In the genomic region with DNA sequence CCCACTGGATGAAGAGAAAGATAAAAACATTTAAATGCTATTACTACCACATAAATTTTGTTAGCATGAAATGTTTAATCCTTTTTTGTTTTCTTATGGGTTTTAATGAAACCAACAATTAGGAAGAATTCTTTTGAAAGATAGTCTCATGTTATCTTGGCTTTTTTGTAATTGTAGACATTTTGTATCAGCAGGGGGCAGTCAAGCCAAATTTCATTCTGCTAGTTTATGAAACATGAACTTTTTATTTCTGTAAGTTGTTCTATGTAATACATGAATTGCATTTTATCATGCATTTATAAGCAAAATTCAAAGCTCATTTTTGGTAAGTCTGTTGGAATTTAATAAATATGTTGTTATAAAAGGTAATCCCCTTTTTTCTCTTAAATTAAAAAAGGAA, we compare ENCODE assay signal across 9 mouse cellular contexts. TPM values are rescaled to one million over a fixed set of nuclear protein-coding genes. Genes with fewer than 3 reads are reported as not detected.
DNase-seq lines count a peak whose midpoint lies in the region; ATAC-seq and TF ChIP-seq lines count a peak whose summit lies in the region.
"Had no signal": no experiment of that assay in that cellular context is flagged by ENCODE, and none has a peak within 500 bp of the region (broad histone marks: within the 10 kb centered on the region; RNA-seq: fewer than 3 reads in every experiment).

No protein-coding gene starts in this region.

- no peak overlapping the region for H3K9ac ChIP-seq in heart, postnatal 0 days (replicated peaks; ENCODE audit: low read depth, low read length)
- H3K9ac ChIP-seq in heart, embryonic 12.5 days = no peak overlapping the region
- no peak overlapping the region for H3K9ac ChIP-seq in forebrain, embryonic 15.5 days (replicated peaks)
- H3K9ac ChIP-seq: hindbrain, embryonic 15.5 days had no signal

- no peaks in the 10 kb centered on the region for H3K36me3 ChIP-seq in heart, postnatal 0 days (replicated peaks; ENCODE audit: control insufficient read depth, insufficient read depth, low read length)
- H3K36me3 ChIP-seq in heart, embryonic 12.5 days = no peaks in the 10 kb centered on the region
- H3K36me3 ChIP-seq in splenic B cell, adult 2 months (ENCODE audit: control insufficient read depth, insufficient read depth, low read length, poor library complexity, severe bottlenecking) = no peaks in the 10 kb centered on the region
- H3K36me3 ChIP-seq in forebrain, embryonic 15.5 days = no peaks in the 10 kb centered on the region
- H3K36me3 ChIP-seq: hindbrain, embryonic 15.5 days had no signal

- ATAC-seq in heart, postnatal 0 days (ENCODE audit: insufficient read depth, low read depth) = no peak
- ATAC-seq in heart, embryonic 12.5 days (ENCODE audit: insufficient number of reproducible peaks, low FRiP score) = no peak
- no peak for ATAC-seq in forebrain, embryonic 15.5 days (replicated peaks)

- H3K4me2 ChIP-seq in heart, postnatal 0 days (ENCODE audit: low read depth, low read length) = no peak overlapping the region
- H3K4me2 ChIP-seq in heart, embryonic 12.5 days = no peak overlapping the region
- no peak overlapping the region for H3K4me2 ChIP-seq in forebrain, embryonic 15.5 days (replicated peaks)
- H3K4me2 ChIP-seq: hindbrain, embryonic 15.5 days had no signal

- TF ChIP-seq CTCF in heart, postnatal 0 days (IDR thresholded peaks at IDR 0.05; ENCODE audit: low read depth) = peak; percentile 39

- H3K27ac ChIP-seq in heart, postnatal 0 days (ENCODE audit: low read depth) = no peak overlapping the region
- H3K27ac ChIP-seq in heart, embryonic 12.5 days (ENCODE audit: poor library complexity, severe bottlenecking) = no peak overlapping the region
- H3K27ac ChIP-seq in forebrain, embryonic 15.5 days (replicated peaks) = no peak overlapping the region
- H3K27ac ChIP-seq: hindbrain, embryonic 15.5 days had no signal

- no peak for TF ChIP-seq EP300 in heart, postnatal 0 days (IDR thresholded peaks at IDR 0.05; ENCODE audit: low read depth)

- H3K4me1 ChIP-seq in heart, postnatal 0 days (ENCODE audit: control insufficient read depth, insufficient read depth) = no peaks in the 10 kb centered on the region
- H3K4me1 ChIP-seq in heart, embryonic 12.5 days (replicated peaks) = no peaks in the 10 kb centered on the region
- H3K4me1 ChIP-seq in forebrain, embryonic 15.5 days = no peaks in the 10 kb centered on the region
- H3K4me1 ChIP-seq: hindbrain, embryonic 15.5 days had no signal

- H3K4me3 ChIP-seq in heart, postnatal 0 days (ENCODE audit: low read depth, low read length) = no peak overlapping the region
- H3K4me3 ChIP-seq in heart, embryonic 12.5 days = no peak overlapping the region
- H3K4me3 ChIP-seq in forebrain, embryonic 15.5 days = no peak overlapping the region
- H3K4me3 ChIP-seq: hindbrain, embryonic 15.5 days had no signal

- DNase-seq in heart, postnatal 0 days (ENCODE audit: low spot score) = no peak
- peak; percentile 42 for DNase-seq in right cerebral cortex, postnatal 4 days
- no peak for DNase-seq in right cerebral cortex, postnatal 25 days
- DNase-seq in c-Kit-positive CD71-positive TER-119-positive erythroid progenitor cells, embryonic 14.5 days (ENCODE audit: low spot score) = peak; percentile 64
- peak; percentile 42 for DNase-seq in splenic B cell, adult 2 months (ENCODE audit: low read depth, low spot score)
- DNase-seq in cerebellum, postnatal 36 days = no peak

- no peaks in the 10 kb centered on the region for H3K9me3 ChIP-seq in heart, postnatal 0 days (replicated peaks; ENCODE audit: control insufficient read depth, low read length)
- no peaks in the 10 kb centered on the region for H3K9me3 ChIP-seq in heart, embryonic 12.5 days (replicated peaks)
- H3K9me3 ChIP-seq in forebrain, embryonic 15.5 days = no peaks in the 10 kb centered on the region
- H3K9me3 ChIP-seq: hindbrain, embryonic 15.5 days had no signal

- H3K27me3 ChIP-seq in heart, postnatal 0 days (ENCODE audit: control insufficient read depth, insufficient read depth, low read length) = no peaks in the 10 kb centered on the region
- no peaks in the 10 kb centered on the region for H3K27me3 ChIP-seq in heart, embryonic 12.5 days (replicated peaks)
- no peaks in the 10 kb centered on the region for H3K27me3 ChIP-seq in splenic B cell, adult 2 months (ENCODE audit: control insufficient read depth, insufficient read depth, low read length, poor library complexity, severe bottlenecking)
- H3K27me3 ChIP-seq in forebrain, embryonic 15.5 days = no peaks in the 10 kb centered on the region
- H3K27me3 ChIP-seq: hindbrain, embryonic 15.5 days had no signal

RNA-seq across cellular contexts. Expression of a gene that starts 52.5 kb away (rescaled TPM):
- total RNA-seq in heart, postnatal 0 days (2014; rRNA removed; ENCODE audit: low replicate concordance) = 9.8 and 38.8 TPM in 2 replicates
- 23.6 and 25.4 TPM in 2 replicates for polyA plus RNA-seq in heart, postnatal 0 days (2015; fragmentation: Nextera tagmentation; extraction: Ambion mirVana)
- 10.0 and 12.4 TPM in 2 replicates for polyA plus RNA-seq in heart, embryonic 12.5 days (2016; fragmentation: Nextera tagmentation; extraction: Ambion mirVana)
- 5.1 and 5.9 TPM in 2 replicates for polyA plus RNA-seq in forebrain, embryonic 15.5 days (2015; fragmentation: Nextera tagmentation; extraction: Ambion mirVana)

RNA-seq across cellular contexts. Expression of a gene that starts 52.8 kb away (rescaled TPM):
- 11.1 and 17.0 TPM in 2 replicates for total RNA-seq in heart, postnatal 0 days (2014; rRNA removed; ENCODE audit: low replicate concordance)
- 13.8 and 18.7 TPM in 2 replicates for polyA plus RNA-seq in heart, postnatal 0 days (2015; fragmentation: Nextera tagmentation; extraction: Ambion mirVana)
- 26.4 and 32.2 TPM in 2 replicates for polyA plus RNA-seq in heart, embryonic 12.5 days (2016; fragmentation: Nextera tagmentation; extraction: Ambion mirVana)
- 33.7 and 34.7 TPM in 2 replicates for polyA plus RNA-seq in forebrain, embryonic 15.5 days (2015; fragmentation: Nextera tagmentation; extraction: Ambion mirVana)

Comparison
In these comparisons a context has a peak if more than half of its experiments do, and no peak if none do; other contexts are left out.
1. DNase-seq: peak in right cerebral cortex, postnatal 4 days (single experiment), c-Kit-positive CD71-positive TER-119-positive erythroid progenitor cells, embryonic 14.5 days (single experiment) and splenic B cell, adult 2 months (single experiment); none in heart, postnatal 0 days (single experiment), right cerebral cortex, postnatal 25 days (single experiment) and cerebellum, postnatal 36 days (0 of 2).